13 mouse cellular contexts compared by ENCODE assay signal in genomic region chr1:75292476-75293330, GRCm38 (mm10). TPM values are rescaled to one million over a fixed set of nuclear protein-coding genes. Genes with fewer than 3 reads are reported as not detected.
DNase-seq lines count a peak whose midpoint lies in the region; ATAC-seq lines count a peak whose summit lies in the region.
"Had no signal": no experiment of that assay in that cellular context is flagged by ENCODE, and none has a peak within 500 bp of the region (broad histone marks: within the 10 kb centered on the region; RNA-seq: fewer than 3 reads in every experiment).

No protein-coding gene starts in this region.

- 28% methylated on average over 12 of the region's 12 CpGs for WGBS in kidney, embryonic 16.5 days
- WGBS in embryonic facial prominence, embryonic 12.5 days, result 45% methylated on average over 12 of the region's 12 CpGs

- H3K36me3 ChIP-seq in kidney, embryonic 16.5 days (ENCODE audit: insufficient read depth, low read length), result no peaks in the 10 kb centered on the region
- H3K36me3 ChIP-seq in embryonic facial prominence, embryonic 12.5 days, result no peaks in the 10 kb centered on the region
- H3K36me3 ChIP-seq: neural tube, embryonic 12.5 days had no signal

- H3K9ac ChIP-seq in kidney, embryonic 16.5 days (replicated peaks; ENCODE audit: low read length), result no peak overlapping the region; the same call in 1 of the 2 replicates
- H3K9ac ChIP-seq in embryonic facial prominence, embryonic 12.5 days, result no peak overlapping the region
- H3K9ac ChIP-seq: neural tube, embryonic 12.5 days had no signal

- no peaks in the 10 kb centered on the region; the same call in 1 of the 2 replicates for H3K4me1 ChIP-seq in kidney, embryonic 16.5 days (ENCODE audit: insufficient read depth, low read length)
- peaks cover 9% of the 10 kb centered on the region for H3K4me1 ChIP-seq in embryonic facial prominence, embryonic 12.5 days

- H3K9me3 ChIP-seq in kidney, embryonic 16.5 days (ENCODE audit: low read length), result no peaks in the 10 kb centered on the region
- H3K9me3 ChIP-seq in embryonic facial prominence, embryonic 12.5 days, result no peaks in the 10 kb centered on the region
- H3K9me3 ChIP-seq: neural tube, embryonic 12.5 days had no signal

- H3K27me3 ChIP-seq in kidney, embryonic 16.5 days (ENCODE audit: insufficient read depth, low read length), result no peaks in the 10 kb centered on the region
- H3K27me3 ChIP-seq in embryonic facial prominence, embryonic 12.5 days, result no peaks in the 10 kb centered on the region
- H3K27me3 ChIP-seq: neural tube, embryonic 12.5 days had no signal

- H3K27ac ChIP-seq in kidney, embryonic 16.5 days (ENCODE audit: low read length), result peak overlapping the region; percentile 85
- H3K27ac ChIP-seq in embryonic facial prominence, embryonic 12.5 days, result peak overlapping the region; percentile 43; the same call in 1 of the 2 replicates
- H3K27ac ChIP-seq: left cerebral cortex, adult 2 months; neural tube, embryonic 12.5 days had no signal

- ATAC-seq in kidney, embryonic 16.5 days (ENCODE audit: low FRiP score, low TSS enrichment), result peak; percentile 67
- ATAC-seq in embryonic facial prominence, embryonic 12.5 days (ENCODE audit: insufficient number of reproducible peaks, insufficient read depth, low FRiP score, low TSS enrichment), result no peak

- no peak overlapping the region for H3K4me3 ChIP-seq in kidney, embryonic 16.5 days (ENCODE audit: low read length)
- H3K4me3 ChIP-seq in embryonic facial prominence, embryonic 12.5 days, result no peak overlapping the region
- H3K4me3 ChIP-seq: left cerebral cortex, adult 2 months; neural tube, embryonic 12.5 days had no signal

- peak; percentile 33 to 70 for DNase-seq in adrenal gland, adult (ENCODE audit: inconsistent age in 2 of 2, low spot score in 1 of 2)
- no peak for DNase-seq in adrenal gland, adult 8-10 months
- no peak for DNase-seq in kidney, adult 9 months
- DNase-seq in kidney, postnatal 14 days, result peak; percentile 22
- no peak for DNase-seq in cerebellum, adult 8-10 months
- DNase-seq in layer of hippocampus, postnatal 25 days (ENCODE audit: extremely low spot score in 1 of 2, low spot score in 1 of 2), result no peak
- DNase-seq: cerebellum, adult 18-20 months; lung, postnatal 14 days had no signal

- H3K4me2 ChIP-seq in kidney, embryonic 16.5 days (replicated peaks; ENCODE audit: low read depth, low read length), result no peak overlapping the region
- H3K4me2 ChIP-seq in embryonic facial prominence, embryonic 12.5 days (replicated peaks), result no peak overlapping the region
- H3K4me2 ChIP-seq: neural tube, embryonic 12.5 days had no signal

RNA-seq across cellular contexts. Expression of gene Resp18, which starts 14.5 kb away (rescaled TPM):
- 100 to 1,000 TPM; 143 to 279 (median 188) TPM for total RNA-seq in adrenal gland, adult 8-10 months (2022)
- 1.0 and 3.0 TPM in 2 replicates for polyA plus RNA-seq in kidney, embryonic 16.5 days (2015; fragmentation: Nextera tagmentation; extraction: Ambion mirVana)
- 1.8 and 5.4 TPM in 2 replicates for polyA plus RNA-seq in embryonic facial prominence, embryonic 12.5 days (2016; fragmentation: Nextera tagmentation; extraction: Ambion mirVana)
- total RNA-seq in layer of hippocampus, postnatal 25 days (2021), result 100 to 1,000 TPM in 1 of 2 experiments, 10 to 100 TPM in 1; 63.7 to 105 TPM
- polyA plus RNA-seq: gonadal fat pad, adult 2 months had no signal

RNA-seq across cellular contexts. Expression of gene Dnpep, which starts 25.1 kb away (rescaled TPM):
- total RNA-seq in adrenal gland, adult 8-10 months (2022), result 100 to 1,000 TPM; 101 to 112 (median 104) TPM
- polyA plus RNA-seq in kidney, embryonic 16.5 days (2015; fragmentation: Nextera tagmentation; extraction: Ambion mirVana), result 168 and 184 TPM in 2 replicates
- 136 and 143 TPM in 2 replicates for polyA plus RNA-seq in embryonic facial prominence, embryonic 12.5 days (2016; fragmentation: Nextera tagmentation; extraction: Ambion mirVana)
- 10 to 100 TPM; 43.3 to 49.5 TPM for total RNA-seq in layer of hippocampus, postnatal 25 days (2021)

RNA-seq across cellular contexts. Expression of gene Ptprn, which starts 28.4 kb away (rescaled TPM):
- total RNA-seq in adrenal gland, adult 8-10 months (2022), result 10 to 100 TPM; 59.0 to 80.7 (median 66.5) TPM
- polyA plus RNA-seq in kidney, embryonic 16.5 days (2015; fragmentation: Nextera tagmentation; extraction: Ambion mirVana), result 0.54 and 0.87 TPM in 2 replicates
- polyA plus RNA-seq in embryonic facial prominence, embryonic 12.5 days (2016; fragmentation: Nextera tagmentation; extraction: Ambion mirVana), result 2.0 and 2.5 TPM in 2 replicates
- 100 to 1,000 TPM; 369 to 386 TPM for total RNA-seq in layer of hippocampus, postnatal 25 days (2021)

RNA-seq across cellular contexts. Expression of gene Dnajb2, which starts 56.5 kb away (rescaled TPM):
- total RNA-seq in adrenal gland, adult 8-10 months (2022), result 100 to 1,000 TPM in 3 of 4 experiments, 10 to 100 TPM in 1; 85.7 to 111 (median 108) TPM
- 41.3 and 45.7 TPM in 2 replicates for polyA plus RNA-seq in kidney, embryonic 16.5 days (2015; fragmentation: Nextera tagmentation; extraction: Ambion mirVana)
- 40.0 and 45.0 TPM in 2 replicates for polyA plus RNA-seq in embryonic facial prominence, embryonic 12.5 days (2016; fragmentation: Nextera tagmentation; extraction: Ambion mirVana)
- 10 to 100 TPM; 72.6 to 78.9 TPM for total RNA-seq in layer of hippocampus, postnatal 25 days (2021)

Comparison
In these comparisons a context has a peak if more than half of its experiments do, and no peak if none do; other contexts are left out.
1. DNase-seq: peak in adrenal gland, adult (2 of 2) and kidney, postnatal 14 days (single experiment); none in adrenal gland, adult 8-10 months (single experiment), kidney, adult 9 months (single experiment), cerebellum, adult 8-10 months (single experiment) and layer of hippocampus, postnatal 25 days (0 of 2).
2. RNA of gene Ptprn, which starts 28.4 kb away (total RNA-seq): 369 to 386 TPM in layer of hippocampus, postnatal 25 days; 59.0 to 80.7 TPM in adrenal gland, adult 8-10 months; every median in the first group is over 4 times any median in the second.